Comparison of ENCODE assay signal across 1 mouse cellular context in genomic region chr17:46776087-46776486, GRCm38 (mm10).
A peak's percentile ranks its signal among the peaks of the same experiment; 100 is the strongest.
TF ChIP-seq lines count a peak whose summit lies in the region.

No protein-coding gene starts in this region.

TF ChIP-seq in MEL, 35 proteins besides CTCF, POLR2A, EP300 and RAD21:
- TF ChIP-seq MYB (IDR thresholded peaks at IDR 0.05; ENCODE audit: low read depth, low read length) = no peak
- no peak for TF ChIP-seq ETS1 (IDR thresholded peaks at IDR 0.05; ENCODE audit: low read depth, low read length)
- no peak for TF ChIP-seq E2F4 (IDR thresholded peaks at IDR 0.05; ENCODE audit: borderline replicate concordance, low read depth, low read length)
- TF ChIP-seq SMC3 (IDR thresholded peaks at IDR 0.05; ENCODE audit: low read depth, low read length) = no peak
- 0 out of 2 replicates have a peak, but pooled peaks have one; percentile 56 for TF ChIP-seq ZMIZ1 (IDR thresholded peaks at IDR 0.05; ENCODE audit: low read depth, low read length)
TF ChIP-seq in MEL: peak in this region for 1.
